Mouse (Mus musculus) ES-E14 (cell line): Measurements from ENCODE around the gene Psors1c2.

Source experiments
- CHD2 ChIP-seq: IDR thresholded peaks from 2 replicates; pipeline ENCODE4 v1.6.1; 2014; ENCODE audit warnings: mild to moderate bottlenecking, low read depth, low read length, inconsistent platforms
- HCFC1 ChIP-seq: IDR thresholded peaks from 2 replicates; pipeline ENCODE4 v1.6.1; 2012; ENCODE audit warnings: low read length, inconsistent platforms, borderline replicate concordance; ENCODE audit not compliant: insufficient read depth
- MAFK ChIP-seq: IDR thresholded peaks from 2 replicates; pipeline ENCODE4 v1.6.1; 2014; ENCODE audit warnings: mild to moderate bottlenecking, low read depth, low read length, inconsistent platforms; ENCODE audit not compliant: insufficient read depth
- ZNF384 ChIP-seq: IDR thresholded peaks from 2 replicates; pipeline ENCODE4 v1.6.1; 2012; ENCODE audit warnings: low read depth, low read length, inconsistent platforms

GRCm38 (mm10) chr17:35551881-35552414 lies 18.9 kb downstream of the Psors1c2 start, which contains the start of gene Cdsn:
- TF ChIP-seq ZNF384 (no peak), CHD2 (no peak), HCFC1 (no peak), MAFK (no peak)
